Mouse (Mus musculus) v-Abl transformed pro-B cells (cell line): ENCODE measurements around the gene Med8.

ENCODE experiments used
- in situ Hi-C, 2 experiments: fragments of 400-800 bp; cut with MboI; formaldehyde crosslinking; loops; one replicate each; pipeline ENCODE4 v1.15.1; 2025; ENCODE audit not compliant: unreplicated experiment in 2 of 2

Med8 gene

DNA sequence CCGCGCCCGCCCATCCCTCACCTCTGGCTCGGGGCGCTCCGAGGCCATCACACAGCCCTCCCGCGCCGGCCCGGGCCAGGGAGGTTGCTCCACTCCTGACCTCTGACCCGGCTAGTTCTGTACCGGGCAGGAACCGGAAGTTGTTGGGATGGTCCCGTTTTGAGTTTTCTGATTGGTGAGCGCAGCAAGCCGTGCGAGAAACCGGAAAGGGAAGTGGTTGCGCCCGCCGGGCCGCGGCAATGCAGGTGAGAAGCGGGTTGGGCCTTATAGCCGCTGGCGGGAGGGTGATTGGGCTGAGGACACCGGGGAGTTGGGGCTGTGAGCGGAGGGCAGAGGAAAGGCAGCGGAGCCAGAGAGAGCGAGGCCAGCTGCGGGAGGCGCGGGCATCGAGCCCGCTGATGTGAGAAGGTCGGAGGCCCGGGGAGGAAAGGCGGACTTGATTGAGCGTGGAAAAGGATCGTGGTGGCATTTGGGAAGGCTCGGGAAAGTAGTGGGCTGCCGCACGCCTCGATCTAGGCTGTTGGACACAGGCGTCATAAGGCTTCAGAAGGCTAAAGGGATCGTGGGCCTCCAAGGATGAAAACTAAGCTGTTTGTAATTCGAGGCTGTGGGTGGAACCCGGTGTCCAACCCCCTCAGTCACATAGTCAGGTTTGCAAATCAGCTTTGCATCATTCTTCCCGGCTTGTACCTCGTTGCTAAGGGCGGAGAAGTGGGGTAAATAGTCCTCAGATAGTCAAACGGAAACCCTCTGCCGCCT lies at the start of gene Med8, which contains the start of gene Szt2:
TSS of gene Med8 (plus strand) at position 196 of the 759 bp plus-strand sequence.
TSS of gene Szt2 (minus strand) at position 132 of the 759 bp plus-strand sequence.
- in situ Hi-C loops, result loop anchor here in 1 of 2 experiments (25.0 kb wide), 1 partner anchor 778 kb away; the partner anchor contains the start of genes Ermap and Svbp

DNA sequence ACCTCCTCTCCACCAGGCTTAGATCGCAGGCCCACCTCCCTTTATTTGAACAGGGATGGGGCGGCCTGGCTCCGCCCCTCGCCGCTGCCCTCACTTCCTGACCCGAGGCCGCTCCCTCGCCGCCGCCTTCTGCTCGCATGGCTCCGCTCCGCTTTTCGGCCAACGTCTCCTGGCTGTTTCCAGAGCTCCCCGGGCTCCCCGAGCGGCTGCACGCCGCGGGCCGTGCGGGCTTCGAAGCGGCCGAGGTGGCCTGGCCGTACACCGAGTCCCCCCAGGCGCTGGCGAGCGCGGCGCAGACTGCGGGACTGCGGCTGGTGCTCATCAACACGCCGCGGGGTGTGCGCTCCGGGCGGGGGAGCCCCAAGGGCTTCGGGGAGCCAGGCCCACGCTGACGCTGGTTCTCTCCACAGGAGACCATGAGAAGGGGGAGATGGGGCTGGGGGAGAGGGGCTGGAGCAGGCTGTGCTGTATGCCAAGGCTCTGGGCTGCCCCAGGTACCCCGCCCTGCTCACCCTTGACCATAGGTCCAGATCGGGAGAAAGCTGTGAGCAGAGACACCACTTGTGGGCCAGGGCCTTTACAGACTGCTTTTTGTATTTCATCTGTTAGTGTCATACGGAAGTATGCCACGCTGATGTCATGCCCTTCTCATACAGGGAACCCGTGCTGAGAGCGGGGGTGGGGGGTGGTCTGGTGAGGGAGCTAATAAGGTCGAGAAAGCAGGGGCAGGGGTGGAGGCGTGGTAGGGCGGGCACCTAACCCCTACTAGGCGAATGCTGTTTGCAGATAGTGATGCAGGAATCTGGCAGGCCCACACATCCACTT lies 49.0 kb upstream of the Med8 start:
- in situ Hi-C loops, result no loop called here

DNA sequence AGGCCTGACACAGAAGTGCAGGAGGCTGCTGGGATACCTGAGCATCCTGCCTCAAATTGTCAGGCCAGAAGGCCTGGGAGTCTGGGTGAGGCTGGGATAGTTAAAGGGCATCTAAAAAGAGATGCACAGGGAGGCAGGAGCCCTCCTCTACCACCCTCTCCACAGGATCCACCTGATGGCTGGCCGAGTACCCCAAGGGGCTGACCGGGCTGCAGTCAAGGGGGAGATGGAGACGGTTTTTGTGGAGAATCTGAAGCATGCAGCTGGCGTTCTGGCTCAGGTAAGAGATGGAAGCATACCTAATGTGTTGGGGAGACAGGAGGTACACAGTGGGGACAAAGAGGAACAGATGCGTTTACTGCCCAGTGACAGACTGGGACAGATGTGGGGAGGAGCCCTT lies 47.7 kb upstream of the Med8 start:
- in situ Hi-C loops, result no loop called here

DNA sequence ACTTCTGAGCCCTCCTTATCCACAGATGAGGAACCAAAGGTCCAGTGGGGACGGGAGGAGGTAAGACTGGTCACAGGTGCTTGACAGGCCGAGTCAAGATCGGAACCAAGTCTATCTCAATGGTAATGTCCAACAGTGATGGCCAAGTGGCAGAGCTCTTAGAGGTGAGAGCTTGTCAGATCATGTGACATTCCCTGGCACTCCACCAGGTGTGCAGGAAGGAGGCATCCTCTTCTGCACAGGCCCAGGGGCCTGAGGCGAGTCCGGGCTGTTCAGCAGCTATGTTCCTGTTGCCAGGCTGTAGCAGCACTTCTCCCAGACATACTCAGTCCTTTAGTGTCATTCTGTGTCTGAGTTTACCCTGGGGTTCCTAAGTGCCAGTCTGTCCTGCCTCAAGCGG lies 46.3 kb upstream of the Med8 start:
- in situ Hi-C loops, result no loop called here

DNA sequence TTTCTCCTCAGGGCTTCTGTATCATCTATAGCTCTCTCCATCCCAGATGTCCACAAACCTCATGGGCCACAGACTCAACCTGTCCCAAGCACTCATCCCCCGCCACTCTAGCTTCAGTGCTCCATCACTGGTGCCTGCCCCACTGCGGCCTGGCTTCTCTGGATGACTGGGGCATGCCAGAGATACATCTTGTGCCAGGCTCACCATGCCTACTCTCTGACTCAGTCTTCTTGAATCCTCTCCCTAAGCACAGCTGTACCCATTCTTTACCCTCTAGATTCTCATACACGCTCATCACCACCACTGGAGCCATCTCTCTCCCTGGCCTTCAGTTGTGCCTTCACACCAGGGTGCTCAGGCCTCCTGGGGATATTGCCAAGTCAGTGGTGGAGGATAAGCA lies 45.2 kb upstream of the Med8 start:
- in situ Hi-C loops, result no loop called here

DNA sequence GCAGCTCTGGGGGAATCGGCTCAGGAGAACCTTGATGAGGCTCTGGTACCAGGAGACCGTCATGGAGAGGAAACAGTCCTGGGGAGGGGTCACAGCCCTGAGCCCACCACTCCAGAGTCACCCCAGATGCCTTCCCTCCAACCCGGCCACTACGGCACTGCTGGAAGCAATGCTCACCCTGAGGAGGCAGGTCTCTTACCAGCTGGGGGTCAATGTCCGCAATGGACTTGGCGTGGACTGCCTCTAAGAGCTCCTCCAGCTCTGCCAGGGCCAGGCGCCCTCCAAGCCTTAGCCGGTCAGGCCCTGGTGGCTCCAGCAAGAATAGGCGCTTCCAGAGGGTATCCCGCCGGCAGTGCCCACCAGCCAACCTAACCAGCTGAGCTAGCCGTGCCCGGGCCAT lies 44.5 kb upstream of the Med8 start:
- in situ Hi-C loops, result no loop called here

DNA sequence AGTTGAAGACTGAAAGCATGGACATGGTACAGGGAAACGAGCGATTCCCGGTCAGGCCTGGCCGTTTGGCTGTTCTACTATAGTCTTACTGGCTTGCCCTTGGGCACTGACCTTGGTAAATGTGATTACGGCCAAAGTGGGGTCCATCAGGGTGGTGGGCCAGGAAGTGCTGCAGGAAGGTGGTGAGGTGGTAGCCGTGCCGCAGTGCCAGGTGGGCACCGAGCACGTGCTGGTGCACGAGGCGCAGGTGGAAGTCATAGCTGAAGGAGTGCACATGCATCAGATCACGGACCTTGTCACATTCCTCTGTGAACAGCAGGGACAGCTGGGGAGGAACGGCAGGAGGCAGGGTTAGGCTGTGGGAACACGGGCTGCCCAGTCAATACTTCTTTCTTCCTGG lies 43.1 kb upstream of the Med8 start:
- in situ Hi-C loops, result no loop called here

DNA sequence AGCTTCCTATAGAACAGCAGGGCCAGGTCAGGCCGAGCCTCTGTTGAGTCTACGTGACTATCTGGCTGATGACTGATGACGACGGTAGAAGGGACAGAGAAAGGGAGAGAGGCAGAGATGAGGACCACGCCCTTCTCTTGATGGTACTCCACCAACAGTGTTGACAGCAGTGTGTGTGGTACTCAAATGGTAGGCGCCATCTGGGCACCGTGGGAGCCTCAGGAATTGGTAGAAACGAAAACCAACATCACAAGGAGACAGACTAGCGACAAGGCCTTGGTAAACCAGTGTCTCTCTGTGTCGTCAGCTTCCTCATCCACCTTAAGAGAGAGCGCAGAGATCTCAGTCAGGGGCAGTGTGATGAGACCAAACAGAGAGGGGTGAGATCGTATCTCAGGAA lies 41.6 kb upstream of the Med8 start:
- in situ Hi-C loops, result no loop called here

DNA sequence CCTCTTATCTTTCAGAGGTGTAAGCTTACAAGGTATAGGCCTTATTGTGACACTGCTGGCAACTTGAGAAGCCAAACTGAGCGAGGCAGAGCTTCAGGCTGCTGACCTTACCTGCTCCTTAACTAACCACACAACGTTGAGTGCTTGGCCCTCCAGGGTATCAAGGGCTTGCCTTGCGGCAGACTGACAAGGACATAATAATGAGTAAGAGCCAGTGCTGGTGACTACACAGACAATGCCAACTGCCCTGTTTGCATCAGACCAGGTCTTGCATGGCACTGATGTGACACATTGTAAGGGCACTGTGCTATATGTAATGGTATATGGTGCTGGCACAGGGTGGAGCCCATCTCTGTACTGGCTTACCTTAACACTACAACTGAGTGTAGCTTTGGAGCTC lies 40.5 kb upstream of the Med8 start:
- in situ Hi-C loops, result no loop called here

DNA sequence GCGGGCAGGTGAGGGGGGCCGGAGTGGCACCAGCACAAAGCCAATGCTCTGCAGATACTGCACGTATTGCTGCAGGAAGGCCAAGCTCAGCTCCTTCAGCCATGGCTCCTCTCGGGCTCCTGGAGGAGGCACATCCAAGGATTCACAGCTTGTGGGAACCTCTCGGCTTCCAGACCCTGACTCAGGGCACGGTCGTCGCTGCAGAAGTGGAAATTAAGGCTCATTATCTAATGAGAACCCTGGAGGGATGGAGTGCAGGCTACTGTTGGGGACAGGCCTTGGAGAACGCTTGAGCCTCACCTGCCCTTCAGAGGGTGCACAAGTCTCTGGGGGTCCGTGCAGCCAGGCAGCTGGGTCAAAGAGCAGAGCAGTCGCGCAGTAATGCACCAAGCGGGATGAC lies 37.3 kb upstream of the Med8 start:
- in situ Hi-C loops, result no loop called here

DNA sequence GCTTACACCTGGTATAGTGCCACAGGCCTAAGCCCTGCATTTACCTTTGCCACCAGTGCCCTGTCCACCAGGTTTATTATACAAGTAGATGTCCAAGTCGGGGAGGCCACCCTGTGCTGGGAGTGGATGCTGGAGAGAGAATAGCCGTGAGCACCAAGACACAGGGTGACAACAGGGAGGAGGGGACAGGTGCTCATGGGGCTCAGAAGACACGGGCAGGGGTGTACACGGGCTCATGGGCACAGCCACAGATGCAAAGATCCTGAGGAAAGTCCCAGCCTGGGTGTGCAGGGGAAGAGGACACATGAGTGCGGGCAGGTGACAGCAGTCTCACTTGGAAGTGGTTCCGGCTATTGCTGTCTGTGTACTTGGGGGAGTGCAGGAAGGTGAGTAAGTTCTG lies 33.1 kb upstream of the Med8 start:
- in situ Hi-C loops, result no loop called here

DNA sequence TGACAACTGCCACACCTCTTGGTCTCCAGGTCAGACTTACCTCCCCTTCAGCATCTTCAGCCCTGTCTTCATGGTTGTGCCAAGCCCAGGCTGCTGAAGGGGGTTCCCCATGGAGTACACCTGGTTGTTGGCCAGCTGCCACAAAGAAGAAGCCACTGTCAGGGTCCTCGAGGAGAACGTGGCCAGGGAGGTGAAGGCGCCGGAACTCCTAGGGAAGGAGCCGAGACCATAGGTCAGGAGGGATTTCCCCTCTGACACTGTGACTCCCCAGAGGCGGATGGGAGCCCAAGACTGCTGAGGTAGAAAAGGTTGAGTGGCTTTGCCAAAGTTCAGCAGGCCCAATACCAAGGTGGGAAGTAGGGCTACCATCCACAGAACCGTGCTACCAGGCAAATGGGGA lies 25.9 kb upstream of the Med8 start:
- in situ Hi-C loops, result no loop called here

DNA sequence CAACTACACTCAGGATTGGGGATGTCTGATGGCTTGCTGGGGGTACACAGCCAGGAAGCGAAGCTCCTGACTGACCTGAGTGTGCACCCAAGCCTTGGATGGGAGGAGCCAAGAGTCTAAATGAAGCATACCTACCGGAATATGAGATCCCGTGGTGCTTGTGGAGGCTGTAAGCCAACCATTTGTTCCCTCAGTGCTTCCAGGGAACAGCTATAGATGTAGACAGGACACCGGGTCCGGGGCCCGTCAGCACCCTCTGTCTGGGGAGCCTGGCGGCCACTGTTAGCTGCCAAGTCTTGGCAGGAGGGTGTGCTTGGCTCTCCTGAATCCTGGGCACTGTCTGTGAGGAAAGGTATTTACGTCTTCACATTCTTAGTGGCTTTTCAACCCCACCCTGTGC lies 21.8 kb upstream of the Med8 start:
- in situ Hi-C loops, result no loop called here

DNA sequence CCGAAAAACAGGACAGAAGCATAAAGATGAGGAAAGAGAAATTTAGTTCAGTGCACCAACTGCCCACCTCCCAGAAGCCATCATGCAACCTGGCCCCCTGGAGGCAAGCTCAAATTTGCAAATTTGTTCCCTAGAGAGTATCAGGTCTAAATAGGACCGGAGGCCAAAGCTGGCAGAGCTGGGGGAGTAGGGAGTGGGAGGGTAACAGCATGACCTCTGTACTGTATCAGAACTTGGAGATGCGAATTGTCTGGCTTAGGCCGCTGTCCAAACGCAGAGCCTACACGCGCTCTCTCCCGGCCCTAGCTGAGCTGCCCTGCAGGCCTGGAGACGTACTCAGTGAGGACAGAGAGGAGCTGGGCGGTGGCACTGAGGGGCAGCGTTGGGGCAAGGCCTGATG lies 19.0 kb upstream of the Med8 start:
- in situ Hi-C loops, result no loop called here

DNA sequence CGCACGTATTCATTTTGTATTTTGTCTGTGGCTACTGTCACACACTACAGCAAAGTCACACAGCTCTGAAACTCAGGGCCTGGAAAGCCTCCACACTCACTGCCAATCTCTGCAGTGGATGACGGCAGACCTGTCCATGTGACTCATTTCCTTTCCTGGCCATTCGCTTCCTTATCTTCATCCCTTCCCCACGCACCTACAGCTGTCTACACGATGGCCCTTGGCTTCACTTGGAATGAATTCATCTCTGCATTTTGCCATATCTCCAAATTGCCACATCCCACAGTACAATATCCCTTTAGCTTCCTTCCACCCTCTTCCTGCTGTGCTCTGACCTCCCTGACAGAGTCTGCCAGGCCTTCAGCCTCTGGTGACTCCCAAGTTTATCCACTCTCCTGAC lies 14.6 kb upstream of the Med8 start:
- in situ Hi-C loops, result no loop called here

DNA sequence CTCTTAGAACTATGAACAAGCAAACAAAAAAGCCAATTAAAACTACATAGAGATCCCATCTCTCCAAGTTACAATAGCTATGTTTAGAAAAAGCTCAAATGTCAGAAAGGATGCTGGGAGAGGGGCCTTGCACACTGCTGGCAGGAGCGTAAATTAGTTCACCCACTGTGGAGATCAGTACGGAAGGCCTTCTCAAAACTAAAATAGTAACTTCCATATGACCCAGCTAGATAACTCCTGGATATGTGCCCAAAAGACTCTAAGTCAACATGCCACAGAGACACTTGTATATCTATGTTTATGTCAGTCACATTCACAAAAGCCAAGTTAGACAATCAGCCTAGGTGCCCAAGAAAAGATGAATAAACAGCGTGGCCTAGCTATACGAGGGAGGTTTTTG lies 13.8 kb upstream of the Med8 start:
- in situ Hi-C loops, result no loop called here

DNA sequence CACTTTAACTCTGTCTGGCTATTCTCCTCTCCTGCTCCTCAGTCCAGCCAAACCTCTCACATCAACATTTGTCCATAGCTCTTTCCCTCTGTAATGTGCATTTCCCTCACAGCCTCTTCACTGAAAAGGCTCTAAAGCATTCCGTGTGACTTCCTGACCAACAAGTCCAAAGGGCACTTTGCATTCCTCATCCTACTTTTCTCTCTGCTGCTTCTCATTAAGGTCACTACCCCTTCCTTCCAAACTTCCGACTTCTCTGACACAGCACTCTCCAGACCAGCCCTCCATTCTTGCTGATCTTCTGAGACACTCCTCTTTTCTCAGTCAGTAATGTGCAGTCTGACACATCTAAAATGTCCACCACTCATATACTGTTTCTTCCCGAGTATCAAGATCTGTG lies 12.7 kb upstream of the Med8 start:
- in situ Hi-C loops, result no loop called here

DNA sequence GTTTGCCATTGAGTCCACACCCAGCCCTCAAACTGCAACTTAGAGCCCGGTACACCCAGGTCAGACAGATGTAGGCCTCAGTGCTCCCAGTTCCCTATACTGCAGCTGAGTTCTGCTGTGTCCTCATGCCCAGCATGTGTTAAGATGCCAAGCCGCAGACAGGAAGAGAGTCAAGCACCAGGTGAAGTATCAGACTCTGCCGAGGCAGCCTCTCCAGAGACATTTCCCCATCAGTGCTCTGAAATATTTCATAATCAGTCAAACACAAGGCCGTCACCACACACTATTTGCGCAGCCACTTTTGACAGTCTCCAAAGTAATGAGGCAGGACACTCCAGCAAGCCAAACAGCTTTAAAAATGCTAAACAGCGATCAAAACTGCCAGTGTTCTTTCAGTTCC lies 10.7 kb upstream of the Med8 start:
- in situ Hi-C loops, result no loop called here

DNA sequence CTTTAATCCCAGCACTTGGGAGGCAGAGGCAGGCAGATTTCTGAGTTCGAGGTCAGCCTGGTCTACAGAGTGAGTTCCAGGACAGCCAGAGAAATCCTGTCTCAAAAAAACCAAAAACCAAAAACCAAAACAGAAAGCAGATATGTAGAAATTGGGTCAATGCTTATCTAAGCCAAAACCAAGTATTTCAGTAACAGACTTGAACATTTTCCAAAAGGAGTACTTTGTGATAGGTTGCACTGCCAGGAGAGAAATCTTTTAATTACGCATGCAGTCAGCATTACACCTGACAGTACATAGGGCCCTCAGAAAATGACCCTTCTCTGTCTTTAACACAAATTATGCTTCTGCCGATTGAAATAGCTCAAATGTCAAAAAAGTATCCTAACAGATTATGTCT lies 7.7 kb upstream of the Med8 start:
- in situ Hi-C loops, result loop anchor here in 1 of 2 experiments (25.0 kb wide), 1 partner anchor 786 kb away; the partner anchor contains the start of genes Ermap and Svbp

DNA sequence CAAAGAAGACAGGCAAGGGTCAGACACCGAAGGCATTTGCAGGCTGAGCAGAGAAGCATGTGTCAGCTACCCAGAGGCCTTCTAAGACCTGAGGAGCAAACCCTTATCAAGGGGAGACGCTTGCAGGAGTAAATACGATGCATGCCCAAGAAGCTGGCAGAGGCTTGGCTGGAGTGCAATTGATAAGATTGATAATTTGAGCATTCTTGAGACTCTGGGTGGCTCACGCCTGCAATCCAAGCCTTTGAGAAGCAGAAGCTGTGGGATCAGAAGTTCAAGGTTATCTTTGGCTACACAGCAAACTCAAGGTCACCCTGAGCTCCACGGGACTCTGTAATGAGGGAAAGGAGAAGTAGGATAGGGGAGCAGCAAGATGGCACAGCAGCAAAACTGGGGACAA lies 7.2 kb upstream of the Med8 start:
- in situ Hi-C loops, result loop anchor here in 1 of 2 experiments (25.0 kb wide), 1 partner anchor 785 kb away; the partner anchor contains the start of genes Ermap and Svbp

DNA sequence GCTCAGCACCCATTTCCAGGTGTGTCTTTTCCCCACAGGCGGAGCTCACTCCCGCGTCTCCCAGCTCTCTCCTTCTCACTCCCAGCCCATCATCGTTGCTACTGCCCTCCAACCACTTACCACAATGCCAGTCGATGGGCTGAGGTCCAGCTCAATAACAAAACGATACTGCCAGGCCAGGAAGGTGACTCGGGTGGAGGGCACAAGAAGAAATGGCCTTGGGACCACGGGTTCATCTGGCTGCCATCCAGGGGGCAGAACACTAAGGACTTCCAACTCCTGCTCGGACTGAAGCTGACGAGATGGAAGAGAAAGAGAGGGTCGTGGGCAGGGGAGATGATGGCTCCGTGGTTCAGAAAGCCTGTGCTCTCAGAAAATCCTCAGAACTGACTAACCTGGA lies 6.4 kb upstream of the Med8 start:
- in situ Hi-C loops, result loop anchor here in 1 of 2 experiments (25.0 kb wide), 1 partner anchor 785 kb away; the partner anchor contains the start of genes Ermap and Svbp

DNA sequence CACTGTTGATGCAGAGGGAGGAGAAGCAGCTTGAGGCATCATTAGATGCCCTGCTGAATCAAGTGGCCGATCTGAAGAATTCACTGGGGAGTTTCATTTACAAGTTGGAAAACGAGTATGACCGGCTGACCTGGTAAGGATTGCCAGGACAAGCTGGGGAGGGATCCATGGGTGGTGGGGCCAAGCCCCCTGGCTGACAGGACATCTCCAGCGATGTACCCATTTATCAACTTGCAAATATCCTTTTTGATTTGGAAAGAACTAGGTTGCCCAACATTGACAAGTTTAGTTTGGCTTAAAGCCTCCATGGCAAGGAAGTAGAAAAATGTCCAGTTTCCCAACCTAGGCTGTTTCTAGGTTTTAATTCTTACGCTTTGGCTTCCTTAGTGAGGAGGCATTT lies 1.7 kb downstream of the Med8 start:
- in situ Hi-C loops, result loop anchor here in 1 of 2 experiments (25.0 kb wide), 1 partner anchor 776 kb away; the partner anchor contains the start of genes Ermap and Svbp
